Mouse (Mus musculus) C2C12 (cell line): Measurements from ENCODE around the gene Thap8.

Experiments used
- CTCF ChIP-seq: IDR thresholded peaks from one replicate; pipeline ENCODE4 v1.5.1; 2011; ENCODE audit not compliant: control insufficient read depth, insufficient read depth, insufficient read length
- MAX ChIP-seq: IDR thresholded peaks from one replicate; pipeline ENCODE4 v1.6.1; 2011; ENCODE audit warnings: mild to moderate bottlenecking, control low read depth
- USF1 ChIP-seq: IDR thresholded peaks from one replicate; pipeline ENCODE4 v1.6.1; 2011; ENCODE audit warnings: low read depth, mild to moderate bottlenecking, control low read depth, moderate library complexity

DNA sequence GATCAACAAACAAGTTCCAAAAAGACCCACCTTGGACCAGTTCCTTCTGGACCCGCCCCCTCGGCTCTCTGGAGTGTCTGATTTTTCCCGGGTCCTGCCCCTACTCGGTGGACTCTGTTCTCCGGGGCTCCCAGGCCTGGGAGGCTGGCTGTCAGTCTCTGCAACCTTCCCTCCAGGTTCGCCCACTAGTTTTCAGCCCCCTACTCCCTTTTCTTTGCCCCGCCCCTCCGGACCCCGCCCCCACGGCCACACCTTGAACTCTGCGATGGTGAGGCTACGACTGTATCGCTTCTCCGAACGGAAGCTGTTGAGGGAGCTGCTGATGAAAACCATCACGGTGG is 48.6 kb upstream of the Thap8 start:
- TF ChIP-seq CTCF (no peak), MAX (no peak), USF1 (no peak)
